14 mouse cellular contexts compared by ENCODE assay signal in genomic region chr1:167422501-167423240, GRCm38 (mm10). TPM values are rescaled to one million over a fixed set of nuclear protein-coding genes. Genes with fewer than 3 reads are reported as not detected.
DNase-seq lines count a peak whose midpoint lies in the region; ATAC-seq and TF ChIP-seq lines count a peak whose summit lies in the region.
"Had no signal": no experiment of that assay in that cellular context is flagged by ENCODE, and none has a peak within 500 bp of the region (broad histone marks: within the 10 kb centered on the region; RNA-seq: fewer than 3 reads in every experiment).

No protein-coding gene starts in this region.

- no peak for TF ChIP-seq EP300 in heart, postnatal 0 days (IDR thresholded peaks at IDR 0.05; ENCODE audit: low read depth)

- no peaks in the 10 kb centered on the region for H3K27me3 ChIP-seq in kidney, embryonic 16.5 days (ENCODE audit: insufficient read depth, low read length)
- H3K27me3 ChIP-seq in heart, postnatal 0 days (ENCODE audit: control insufficient read depth, insufficient read depth, low read length), result no peaks in the 10 kb centered on the region
- no peaks in the 10 kb centered on the region for H3K27me3 ChIP-seq in forebrain, embryonic 14.5 days (replicated peaks; ENCODE audit: control insufficient read depth, insufficient read depth, low read length)

- no peaks in the 10 kb centered on the region for H3K4me1 ChIP-seq in kidney, embryonic 16.5 days (ENCODE audit: insufficient read depth, low read length)
- H3K4me1 ChIP-seq in heart, postnatal 0 days (ENCODE audit: control insufficient read depth, insufficient read depth), result peaks cover 16% of the 10 kb centered on the region
- H3K4me1 ChIP-seq in forebrain, embryonic 14.5 days (ENCODE audit: control insufficient read depth, insufficient read depth, low read length), result no peaks in the 10 kb centered on the region
- H3K4me1 ChIP-seq: hindbrain, embryonic 12.5 days; liver, embryonic 15.5 days had no signal

- H3K4me3 ChIP-seq in kidney, embryonic 16.5 days (ENCODE audit: low read length), result no peak overlapping the region
- no peak overlapping the region for H3K4me3 ChIP-seq in heart, postnatal 0 days (ENCODE audit: low read depth, low read length)
- no peak overlapping the region for H3K4me3 ChIP-seq in forebrain, embryonic 14.5 days (ENCODE audit: low read depth, low read length)
- H3K4me3 ChIP-seq: hindbrain, embryonic 12.5 days; liver, embryonic 15.5 days had no signal

- ATAC-seq in kidney, embryonic 16.5 days (ENCODE audit: low FRiP score, low TSS enrichment), result no peak
- peak; percentile 60; the same call in 1 of the 2 replicates for ATAC-seq in heart, postnatal 0 days (ENCODE audit: insufficient read depth, low read depth)
- no peak for ATAC-seq in forebrain, embryonic 14.5 days

- no peak overlapping the region for H3K27ac ChIP-seq in kidney, embryonic 16.5 days (ENCODE audit: low read length)
- peak overlapping the region; percentile 43; the same call in 1 of the 2 replicates for H3K27ac ChIP-seq in heart, postnatal 0 days (ENCODE audit: low read depth)
- H3K27ac ChIP-seq in forebrain, embryonic 14.5 days (ENCODE audit: low read depth, low read length), result no peak overlapping the region
- H3K27ac ChIP-seq: hindbrain, embryonic 12.5 days; liver, embryonic 15.5 days; macrophage had no signal

- H3K4me2 ChIP-seq in kidney, embryonic 16.5 days (replicated peaks; ENCODE audit: low read depth, low read length), result no peak overlapping the region
- H3K4me2 ChIP-seq in heart, postnatal 0 days (ENCODE audit: low read depth, low read length), result no peak overlapping the region
- no peak overlapping the region for H3K4me2 ChIP-seq in forebrain, embryonic 14.5 days (ENCODE audit: low read length)
- H3K4me2 ChIP-seq: hindbrain, embryonic 12.5 days; liver, embryonic 15.5 days had no signal

- DNase-seq in kidney, adult 11 months, result peak; percentile 14
- DNase-seq in adipocyte (ENCODE audit: low spot score), result peak; percentile 52
- peak; percentile 64 for DNase-seq in gastrocnemius, adult 18-20 months (ENCODE audit: low spot score)
- no peak for DNase-seq in heart, postnatal 0 days (ENCODE audit: low spot score)
- DNase-seq in forebrain, embryonic 14.5 days (ENCODE audit: low spot score), result no peak
- DNase-seq in retina, embryonic 14.5 days (ENCODE audit: low spot score), result no peak
- no peak for DNase-seq in cerebellum, adult 8-10 months
- DNase-seq: cerebellum, postnatal 36 days had no signal

- TF ChIP-seq CTCF in heart, postnatal 0 days (IDR thresholded peaks at IDR 0.05; ENCODE audit: low read depth), result no peak

- H3K36me3 ChIP-seq in kidney, embryonic 16.5 days (ENCODE audit: insufficient read depth, low read length), result no peaks in the 10 kb centered on the region
- H3K36me3 ChIP-seq in heart, postnatal 0 days (replicated peaks; ENCODE audit: control insufficient read depth, insufficient read depth, low read length), result no peaks in the 10 kb centered on the region
- no peaks in the 10 kb centered on the region for H3K36me3 ChIP-seq in forebrain, embryonic 14.5 days (ENCODE audit: control insufficient read depth, insufficient read depth, low read length)
- H3K36me3 ChIP-seq: hindbrain, embryonic 12.5 days; liver, embryonic 15.5 days had no signal

- no peaks in the 10 kb centered on the region for H3K9me3 ChIP-seq in kidney, embryonic 16.5 days (ENCODE audit: low read length)
- no peaks in the 10 kb centered on the region for H3K9me3 ChIP-seq in heart, postnatal 0 days (replicated peaks; ENCODE audit: control insufficient read depth, low read length)
- H3K9me3 ChIP-seq in forebrain, embryonic 14.5 days (replicated peaks; ENCODE audit: control insufficient read depth, low read length), result no peaks in the 10 kb centered on the region
- H3K9me3 ChIP-seq: hindbrain, embryonic 12.5 days; liver, embryonic 15.5 days had no signal

- no peak overlapping the region for H3K9ac ChIP-seq in kidney, embryonic 16.5 days (replicated peaks; ENCODE audit: low read length)
- no peak overlapping the region for H3K9ac ChIP-seq in heart, postnatal 0 days (replicated peaks; ENCODE audit: low read depth, low read length)
- H3K9ac ChIP-seq in forebrain, embryonic 14.5 days (ENCODE audit: low read length), result no peak overlapping the region
- H3K9ac ChIP-seq: hindbrain, embryonic 12.5 days; liver, embryonic 15.5 days had no signal

- WGBS in kidney, embryonic 16.5 days, result 82% methylated on average over 11 of the region's 11 CpGs
- WGBS in heart, postnatal 0 days, result 47% methylated on average over 11 of the region's 11 CpGs
- 78% methylated on average over 11 of the region's 11 CpGs for WGBS in forebrain, embryonic 14.5 days

RNA-seq across cellular contexts. Expression of gene Mgst3, which starts 29.0 kb away (rescaled TPM):
- 58.0 and 58.2 TPM in 2 replicates for polyA plus RNA-seq in kidney, embryonic 16.5 days (2015; fragmentation: Nextera tagmentation; extraction: Ambion mirVana)
- total RNA-seq in gastrocnemius, adult 18-20 months (2021), result 100 to 1,000 TPM; 146 to 183 TPM
- 528 and 566 TPM in 2 replicates for total RNA-seq in heart, postnatal 0 days (2014; rRNA removed; ENCODE audit: low replicate concordance)
- 306 and 315 TPM in 2 replicates for polyA plus RNA-seq in heart, postnatal 0 days (2015; fragmentation: Nextera tagmentation; extraction: Ambion mirVana)
- polyA plus RNA-seq in forebrain, embryonic 14.5 days (2014; fragmentation: Nextera tagmentation; extraction: Ambion mirVana), result 128 and 138 TPM in 2 replicates

RNA-seq across cellular contexts. Expression of gene Lrrc52, which starts 43.9 kb away (rescaled TPM):
- not detected in 2 replicates for polyA plus RNA-seq in kidney, embryonic 16.5 days (2015; fragmentation: Nextera tagmentation; extraction: Ambion mirVana)
- 10 to 100 TPM in 1 of 2 experiments, 1 to 10 TPM in 1; 5.1 to 19.9 TPM for total RNA-seq in gastrocnemius, adult 18-20 months (2021)
- 0.27 and 2.4 TPM in 2 replicates for total RNA-seq in heart, postnatal 0 days (2014; rRNA removed; ENCODE audit: low replicate concordance)
- polyA plus RNA-seq in heart, postnatal 0 days (2015; fragmentation: Nextera tagmentation; extraction: Ambion mirVana), result 0.21 and 0.46 TPM in 2 replicates
- polyA plus RNA-seq in forebrain, embryonic 14.5 days (2014; fragmentation: Nextera tagmentation; extraction: Ambion mirVana), result not detected in 2 replicates
- total RNA-seq: left cerebral cortex, postnatal 10 days had no signal
- polyA plus RNA-seq: hindbrain, embryonic 12.5 days; large intestine, adult 2 months; liver, embryonic 15.5 days; macrophage had no signal

Comparison
In these comparisons a context has a peak if more than half of its experiments do, and no peak if none do; other contexts are left out.
1. DNase-seq: peak in kidney, adult 11 months (single experiment), adipocyte (single experiment) and gastrocnemius, adult 18-20 months (single experiment); none in heart, postnatal 0 days (single experiment), forebrain, embryonic 14.5 days (single experiment), retina, embryonic 14.5 days (single experiment) and cerebellum, adult 8-10 months (single experiment).